Mouse (Mus musculus) gastrocnemius, postnatal 36 days (tissue): ENCODE measurements around the gene Olfr523. TPM values are rescaled to one million over a fixed set of nuclear protein-coding genes. Genes with fewer than 3 reads are reported as not detected.

Experiments
- DNase-seq, 2 experiments: peaks; one replicate each; pipeline ENCODE4 v3.0.0; 2022
- intact Hi-C: fragments of 180-260 bp; cut with DNase I; formaldehyde crosslinking; loops from one replicate; pipeline ENCODE4 v1.15.1; 2025
- total RNA-seq, 2 experiments: library from RNA; stranded (reverse); gene quantifications; 2 replicates each; pipeline ENCODE4 v1.2.3; 2021

Olfr523 gene
- total RNA-seq, 2 experiments from 2014 or later = not detected

DNA sequence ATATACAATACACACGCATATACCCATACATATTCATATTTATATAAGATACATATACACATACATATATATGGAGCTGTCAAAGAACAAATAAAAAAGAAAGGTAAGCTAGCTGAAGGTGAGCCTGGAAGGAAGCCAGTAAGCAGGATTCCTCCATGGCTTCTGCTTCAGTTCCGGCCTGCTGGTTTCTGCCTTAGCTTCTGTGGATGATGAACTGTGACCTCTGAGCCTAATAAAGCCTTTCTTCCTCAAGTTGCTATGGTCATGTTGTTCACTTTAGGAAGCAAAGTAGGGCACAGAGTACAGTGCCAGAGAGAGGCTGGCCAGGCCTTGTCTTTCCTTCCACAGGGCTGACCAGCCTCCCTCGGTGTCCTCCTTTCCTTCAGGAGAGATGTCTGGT lies 2.2 kb upstream of the Olfr523 start:
- DNase-seq = no peak
- intact Hi-C loops = no loop called here

DNA sequence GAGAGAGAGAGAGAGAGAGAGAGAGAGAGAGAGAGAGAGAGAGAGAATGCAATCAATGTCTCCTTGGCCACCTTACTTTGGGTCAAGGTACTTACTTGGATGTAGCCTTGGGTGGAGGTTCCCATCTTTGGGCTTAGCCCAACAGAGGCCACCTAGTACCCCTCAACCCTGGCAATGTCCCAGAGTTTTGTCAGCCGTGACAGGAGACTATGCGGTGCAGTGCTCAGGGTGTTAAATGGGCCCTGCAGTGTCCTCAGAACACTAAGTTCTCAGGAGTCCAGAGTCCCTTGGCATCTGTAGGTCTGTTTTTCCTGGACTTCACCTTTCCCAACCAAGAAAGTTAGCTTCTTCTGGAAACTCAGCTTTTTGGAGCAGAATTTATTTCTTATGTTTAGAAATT lies 6.2 kb downstream of the Olfr523 start:
- intact Hi-C loops = no loop called here
- DNase-seq = no peak

DNA sequence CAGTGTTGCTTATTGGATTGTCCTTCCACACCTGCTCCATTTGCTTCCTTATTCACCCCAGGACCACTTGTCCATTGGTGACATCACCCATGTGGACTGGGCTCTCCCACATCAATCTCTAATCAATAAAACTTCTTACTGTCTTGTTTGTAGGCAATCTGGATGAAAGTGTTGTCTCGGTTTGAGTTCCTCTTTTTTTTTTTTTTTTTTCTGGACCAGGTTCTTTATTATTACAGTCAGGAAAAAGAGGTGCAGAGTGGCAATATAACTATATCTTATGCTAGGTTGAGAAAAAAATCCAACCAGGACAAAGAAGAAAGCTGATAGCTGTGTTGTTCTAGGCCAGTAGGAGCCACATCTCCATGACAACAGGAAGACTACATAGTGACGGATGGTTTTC lies 7.7 kb downstream of the Olfr523 start:
- intact Hi-C loops = no loop called here
- DNase-seq = no peak

DNA sequence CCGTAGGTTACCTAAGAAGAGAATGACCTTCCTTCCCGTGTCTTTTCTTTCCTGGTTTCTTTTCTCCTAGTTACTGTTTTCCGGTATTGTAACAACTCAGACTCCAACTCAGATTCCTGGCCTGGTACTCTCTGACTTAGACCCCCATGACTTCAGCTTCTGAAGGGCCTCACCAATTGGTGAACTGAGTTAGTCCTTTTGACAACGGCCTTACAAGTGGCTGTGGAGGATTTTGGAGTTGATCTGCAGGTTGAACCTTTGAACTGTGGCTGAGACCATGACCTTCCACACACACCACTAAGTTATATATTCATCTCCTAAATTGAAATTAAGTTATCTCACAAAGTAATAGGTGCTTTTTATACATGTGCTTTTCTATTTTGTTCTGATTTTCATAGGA lies 11.2 kb downstream of the Olfr523 start:
- intact Hi-C loops = no loop called here

DNA sequence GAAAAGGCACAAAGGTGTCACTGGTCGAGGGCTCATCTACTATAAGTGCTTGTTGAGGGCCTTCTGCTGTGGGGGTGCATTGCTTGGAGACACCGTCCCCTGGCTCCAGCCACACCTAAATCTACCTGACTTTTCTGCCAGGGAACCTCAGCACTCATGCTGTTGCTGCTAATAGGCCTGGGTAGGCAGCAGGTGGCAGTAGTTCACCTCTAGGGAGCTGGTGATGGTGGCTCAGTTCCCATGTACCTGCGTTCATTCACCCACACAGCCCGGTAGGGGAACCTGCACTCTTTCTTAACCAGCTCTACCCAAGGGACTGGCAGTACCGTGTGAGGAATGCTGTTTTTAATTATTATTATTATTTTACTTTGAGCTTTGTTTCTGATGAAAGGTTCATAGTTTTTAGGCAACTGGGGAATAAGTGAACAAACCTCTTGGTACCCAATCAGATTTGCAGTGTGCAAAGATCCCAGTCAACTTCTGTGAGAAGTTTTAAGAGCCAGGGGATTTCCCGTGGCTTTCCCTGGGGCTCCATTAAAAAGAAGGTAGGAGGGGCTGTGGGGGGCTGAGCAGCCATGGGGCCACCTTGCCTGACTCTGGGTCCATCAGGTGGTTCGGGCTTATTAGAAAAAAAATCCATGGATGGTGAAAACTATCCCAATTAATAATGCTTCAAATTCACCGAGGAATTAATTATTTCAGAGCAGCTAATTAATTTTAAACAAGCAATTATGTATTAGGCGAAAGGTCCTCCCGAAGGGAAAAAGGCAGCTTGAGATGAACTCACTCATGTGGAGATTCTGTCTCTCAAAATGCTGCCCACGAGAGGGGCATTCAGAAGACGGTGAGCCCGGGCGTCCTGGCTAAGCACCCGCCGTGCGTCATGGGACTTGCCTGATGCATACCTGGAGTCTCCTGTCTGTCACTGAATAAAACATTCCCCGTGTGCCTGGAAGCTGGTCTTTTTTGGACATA lies 13.9 kb downstream of the Olfr523 start:
- intact Hi-C loops = no loop called here
- no peak for DNase-seq

More for the DNA sequence above, 11.2 kb downstream of the Olfr523 start:
- DNase-seq = no peak

DNA sequence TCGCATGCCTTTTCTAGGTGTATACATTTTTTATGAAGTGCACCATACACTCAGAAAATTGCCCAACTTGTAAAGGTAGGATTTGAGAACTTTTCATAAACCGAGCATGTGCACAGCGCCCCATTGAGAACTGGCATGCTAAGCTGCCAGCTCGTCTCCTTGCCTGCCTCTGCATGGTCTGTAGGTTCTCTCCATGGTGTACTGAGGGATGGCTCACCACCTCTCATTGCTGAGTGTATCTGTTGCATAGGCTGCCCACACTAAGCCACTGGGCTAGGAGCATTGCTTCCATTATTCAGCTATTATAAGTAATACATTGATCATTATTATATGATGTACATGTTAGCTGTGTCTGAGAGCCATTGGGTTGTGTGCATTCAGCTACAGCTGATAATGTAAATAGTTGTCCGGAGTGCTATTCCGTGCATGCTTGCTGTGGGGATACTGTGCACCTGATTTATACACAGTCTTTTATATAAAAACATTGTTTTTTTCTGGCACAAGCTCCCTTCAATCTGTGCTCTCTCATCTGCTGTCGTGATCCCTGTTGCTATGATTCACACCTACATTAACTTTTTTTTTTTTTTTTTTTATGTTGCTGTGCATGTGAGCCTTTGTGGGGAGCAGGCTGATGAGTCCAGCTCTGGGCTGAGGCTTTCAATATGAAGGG lies 14.8 kb downstream of the Olfr523 start:
- intact Hi-C loops = no loop called here

DNA sequence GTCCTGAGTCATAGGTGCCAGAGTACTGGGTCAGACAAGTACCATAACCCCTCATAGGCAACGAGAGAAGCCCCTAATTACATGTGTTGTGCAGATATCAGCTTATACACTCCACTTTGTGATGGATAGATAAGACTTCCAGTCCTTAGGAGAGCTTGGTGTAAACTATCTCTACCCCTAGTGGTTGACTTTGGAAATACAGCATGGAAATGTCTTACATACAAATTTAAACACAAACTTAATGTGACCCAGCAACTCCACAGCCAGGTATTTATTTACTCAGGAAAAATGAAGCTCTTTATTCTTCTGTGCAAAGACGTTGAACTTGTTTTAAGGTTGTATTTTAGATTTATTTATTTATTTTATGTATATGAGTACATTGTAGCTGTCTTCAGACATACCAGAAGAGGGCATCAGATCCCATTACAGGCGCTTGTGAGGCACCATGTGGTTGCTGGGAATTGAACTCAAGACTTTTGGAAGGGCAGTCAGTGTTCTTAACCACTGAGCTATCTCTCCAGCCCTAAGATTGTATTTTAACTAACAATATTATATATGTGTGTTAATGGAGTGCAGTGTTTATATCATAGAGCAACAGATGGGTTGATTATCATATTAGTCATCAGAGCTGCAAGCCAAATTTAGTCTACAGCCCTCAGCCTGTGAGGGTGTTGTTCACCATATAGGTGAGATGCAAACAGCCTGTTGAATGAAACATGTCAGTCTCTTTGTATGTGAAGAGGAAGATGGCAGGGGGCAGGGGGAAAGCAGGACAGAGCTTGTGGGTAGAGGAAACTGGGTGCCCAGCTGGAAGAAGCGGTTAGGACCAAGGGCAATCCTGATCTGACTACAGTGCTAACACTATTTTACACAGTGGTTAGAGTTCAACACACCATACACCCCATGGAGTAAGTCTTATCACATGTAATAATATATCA lies 15.6 kb downstream of the Olfr523 start:
- intact Hi-C loops = no loop called here
- no peak for DNase-seq

More for the DNA sequence above, 14.8 kb downstream of the Olfr523 start:
- no peak for DNase-seq

DNA sequence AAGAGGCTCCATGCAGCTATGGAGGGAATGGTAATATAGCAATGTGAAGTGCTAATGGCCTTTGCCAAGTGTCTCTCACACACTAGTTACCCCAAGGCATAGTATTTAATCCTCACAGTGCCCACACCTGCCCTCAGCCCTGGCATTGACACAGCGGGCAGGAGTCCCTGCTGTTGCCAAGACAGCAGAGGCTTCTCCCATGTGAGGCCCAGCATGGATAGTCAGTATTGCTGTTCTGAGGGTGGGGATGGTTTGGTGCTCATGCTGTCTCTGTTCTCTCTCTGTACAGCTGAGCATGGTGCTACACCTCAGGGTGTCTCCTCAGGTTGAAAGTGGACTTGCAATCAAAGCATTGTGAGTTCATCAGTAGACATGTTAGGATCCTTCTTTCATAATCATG lies 17.4 kb downstream of the Olfr523 start:
- no peak for DNase-seq
- intact Hi-C loops = no loop called here

DNA sequence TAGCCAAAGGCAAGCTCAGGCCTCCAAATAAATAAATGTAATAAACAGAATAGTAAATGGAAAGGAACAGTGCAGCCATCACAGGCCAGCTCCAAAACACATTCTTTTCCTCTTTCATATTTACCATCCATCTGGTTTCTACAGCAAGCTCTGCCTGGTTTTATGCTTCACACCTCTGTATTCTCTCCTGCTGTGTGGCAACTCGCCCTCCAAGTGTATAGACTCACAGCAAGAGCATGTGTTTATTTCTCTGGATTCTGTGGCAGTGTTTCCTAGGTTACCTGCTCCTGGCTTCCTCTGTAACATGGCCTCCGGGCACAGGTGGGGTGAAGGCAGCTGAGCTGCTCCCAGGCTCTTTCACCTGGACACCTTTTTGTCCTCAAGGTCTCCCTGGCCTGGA lies 19.4 kb downstream of the Olfr523 start:
- no peak for DNase-seq
- intact Hi-C loops = no loop called here

DNA sequence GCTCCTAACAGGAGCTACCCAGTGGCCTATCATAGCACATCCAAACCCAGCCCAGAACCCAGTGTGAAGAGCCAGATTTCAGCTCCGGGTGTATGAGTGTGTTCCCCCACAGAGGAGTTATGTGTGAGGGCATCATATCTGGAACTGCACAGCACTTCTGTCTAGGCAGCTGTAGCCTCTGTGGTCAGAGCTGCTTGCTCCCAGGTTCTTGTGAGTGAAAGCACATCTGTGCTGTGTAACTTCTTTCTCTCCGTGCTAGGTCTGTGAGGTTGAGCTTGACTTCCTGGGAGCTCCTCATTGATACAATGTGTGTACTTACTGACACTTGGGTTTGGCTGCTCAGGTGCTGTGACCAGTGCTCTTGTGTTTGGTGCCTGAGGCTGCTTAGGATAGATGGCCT lies 19.8 kb downstream of the Olfr523 start:
- no peak for DNase-seq
- intact Hi-C loops = no loop called here

DNA sequence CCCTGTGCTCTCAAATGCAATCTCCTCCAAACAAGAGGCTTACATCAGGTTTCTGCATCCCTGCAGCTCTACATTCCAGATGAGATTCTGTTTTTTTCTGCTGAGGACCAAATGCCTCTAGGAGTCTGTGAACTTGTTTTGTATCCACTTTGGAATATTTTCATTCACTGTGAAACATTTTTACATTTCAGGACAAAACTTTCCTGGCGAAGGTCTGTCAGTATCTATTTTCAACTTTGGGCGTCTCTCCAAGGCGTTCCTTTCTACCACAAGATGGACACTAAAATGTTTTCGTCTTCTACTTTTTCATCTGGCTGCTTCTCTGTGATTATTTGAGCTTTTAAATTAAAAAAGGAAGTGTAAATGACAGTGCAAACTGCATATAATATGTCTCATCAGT lies 21.0 kb downstream of the Olfr523 start:
- DNase-seq = no peak
- intact Hi-C loops = no loop called here

DNA sequence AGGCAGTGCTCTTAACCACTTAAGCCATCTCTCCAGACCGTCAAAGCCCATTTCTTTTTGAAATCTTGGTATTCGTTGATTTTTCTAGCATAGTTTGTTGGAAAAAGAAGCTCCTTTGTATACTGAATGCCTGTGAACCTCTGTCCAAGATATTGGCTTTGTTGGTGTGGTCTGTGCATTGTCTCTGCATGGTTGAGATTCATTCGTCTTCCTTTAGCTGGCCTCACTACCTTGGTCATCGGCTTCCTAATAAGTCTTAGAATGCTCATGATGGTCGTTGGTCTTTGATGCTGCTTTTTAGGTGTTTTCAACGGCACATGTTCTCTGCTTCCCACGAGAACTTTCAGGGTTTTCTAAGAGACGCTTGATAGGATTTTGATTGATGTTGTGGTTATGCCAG lies 23.0 kb downstream of the Olfr523 start:
- intact Hi-C loops = no loop called here
- DNase-seq = no peak

DNA sequence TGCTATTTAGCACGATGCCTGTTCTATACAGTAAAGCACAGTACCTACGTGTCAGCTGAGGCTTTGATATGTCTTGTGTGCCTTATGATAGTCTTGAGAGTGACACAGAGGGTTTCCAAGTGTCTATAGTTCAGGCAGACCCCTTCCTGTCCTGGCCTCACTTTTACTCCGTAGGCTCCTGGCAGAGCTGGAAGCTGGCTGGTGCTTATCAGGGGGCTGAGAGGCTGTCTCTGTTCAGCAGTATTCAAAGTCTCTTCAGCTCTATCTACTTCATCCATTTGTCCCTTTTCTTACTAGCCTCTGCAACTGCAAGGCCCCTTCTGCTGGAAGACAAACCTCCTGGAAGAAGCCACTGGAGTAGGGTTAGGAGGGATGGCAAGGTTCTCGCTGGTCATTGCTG lies 28.1 kb downstream of the Olfr523 start:
- intact Hi-C loops = no loop called here
- no peak for DNase-seq

DNA sequence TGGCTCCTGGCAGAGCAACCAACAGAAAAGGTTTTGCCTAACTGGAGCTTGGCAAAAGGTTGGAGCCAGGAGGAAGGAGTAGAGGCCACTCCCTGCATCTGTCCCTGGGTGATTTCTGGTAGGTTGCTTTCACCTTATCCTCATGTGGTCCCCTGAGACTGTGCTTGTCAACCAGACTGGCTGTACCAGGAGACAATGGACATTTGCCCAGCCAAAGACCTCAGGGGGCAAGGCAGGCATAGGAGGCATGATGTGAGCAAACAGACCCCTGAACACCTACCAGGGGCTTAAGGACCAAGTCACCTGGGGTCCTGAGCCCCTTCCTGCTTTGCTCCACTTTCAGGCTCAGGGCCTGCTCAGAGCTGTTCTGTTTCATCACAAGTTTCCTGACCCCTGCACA lies 32.8 kb downstream of the Olfr523 start, which contains the start of gene Olfr524:
Gene Olfr524 (minus strand): TSS at position 101 of the 400 bp plus-strand sequence.
- no peak for DNase-seq
- intact Hi-C loops = no loop called here

DNA sequence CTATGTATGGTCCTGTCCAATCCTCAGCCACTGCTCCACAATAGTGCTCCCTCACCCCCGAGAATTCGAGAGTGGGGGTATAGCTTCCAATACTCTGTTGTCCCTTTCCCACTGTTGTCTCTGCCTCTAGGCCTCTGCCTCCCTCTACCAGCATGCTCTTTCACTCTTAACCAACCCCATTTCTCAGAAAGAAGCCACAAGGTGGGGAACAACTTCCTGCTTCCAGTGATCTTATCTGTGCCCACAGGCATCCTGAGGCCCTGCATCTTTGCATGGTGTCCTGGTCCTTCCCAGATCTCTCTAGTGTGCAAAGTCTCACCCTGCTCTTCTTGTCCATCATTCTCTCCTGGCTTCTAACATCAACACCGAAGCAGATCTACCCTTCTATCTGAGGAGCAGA lies 33.9 kb downstream of the Olfr523 start:
- no peak for DNase-seq
- intact Hi-C loops = no loop called here

DNA sequence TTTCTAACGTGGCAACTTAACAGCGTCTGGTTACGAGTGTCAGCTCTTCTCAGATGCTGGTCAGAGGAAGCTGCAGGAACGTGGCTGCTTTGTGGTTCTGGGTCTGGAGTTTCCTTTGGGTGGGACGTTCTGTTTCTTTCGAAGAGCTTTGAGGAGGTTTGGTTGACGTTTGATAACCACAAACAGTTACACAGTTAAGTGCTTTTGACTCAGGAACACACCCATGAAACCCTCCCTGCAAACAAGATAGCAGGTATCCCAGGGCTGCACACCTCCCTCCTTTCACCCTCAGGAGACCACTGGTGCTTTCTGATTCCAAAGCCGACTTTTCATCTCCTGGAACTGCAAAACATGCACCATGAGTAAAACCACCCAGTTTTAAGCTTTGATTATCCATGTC lies 35.1 kb downstream of the Olfr523 start:
- intact Hi-C loops = no loop called here
- no peak for DNase-seq

DNA sequence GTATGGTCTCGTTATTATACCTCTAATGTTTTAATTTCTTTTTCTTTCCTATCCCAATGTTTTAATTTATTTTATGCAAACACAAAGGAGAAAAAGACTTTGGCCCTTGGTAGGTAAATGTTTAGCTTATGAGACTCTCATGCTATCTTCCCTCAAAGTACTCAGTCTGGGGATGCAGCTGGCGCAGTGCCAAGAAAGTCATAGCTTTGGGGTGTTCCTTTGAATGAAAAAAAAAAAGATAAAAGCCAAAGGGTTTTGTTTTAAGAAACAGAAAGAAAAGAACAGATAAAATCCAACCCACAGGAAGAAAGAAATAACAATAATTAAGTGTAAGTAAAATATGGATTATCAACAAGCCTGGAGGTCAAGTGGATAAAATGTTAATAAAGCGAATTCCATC lies 35.7 kb downstream of the Olfr523 start:
- intact Hi-C loops = no loop called here
- DNase-seq = no peak

DNA sequence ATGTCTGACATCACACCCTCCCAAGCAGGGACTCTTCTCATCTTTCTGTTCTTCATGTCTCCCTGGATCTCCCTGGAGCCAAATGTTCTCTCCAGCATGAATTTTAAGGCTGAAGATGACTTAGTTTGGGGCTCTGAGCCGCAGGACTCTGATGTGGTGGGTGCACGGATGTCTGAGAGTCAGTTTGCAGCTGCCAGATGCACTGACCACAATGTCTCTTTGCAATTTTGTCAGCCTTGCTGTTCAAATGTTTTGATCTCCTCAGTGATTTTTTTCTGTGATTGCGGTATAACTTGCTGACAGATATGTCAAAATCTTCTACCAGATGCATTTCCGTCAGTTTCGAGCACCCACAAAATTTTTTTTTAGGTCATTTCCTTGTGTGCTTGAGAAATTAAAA lies 40.8 kb downstream of the Olfr523 start:
- intact Hi-C loops = no loop called here
- no peak for DNase-seq

DNA sequence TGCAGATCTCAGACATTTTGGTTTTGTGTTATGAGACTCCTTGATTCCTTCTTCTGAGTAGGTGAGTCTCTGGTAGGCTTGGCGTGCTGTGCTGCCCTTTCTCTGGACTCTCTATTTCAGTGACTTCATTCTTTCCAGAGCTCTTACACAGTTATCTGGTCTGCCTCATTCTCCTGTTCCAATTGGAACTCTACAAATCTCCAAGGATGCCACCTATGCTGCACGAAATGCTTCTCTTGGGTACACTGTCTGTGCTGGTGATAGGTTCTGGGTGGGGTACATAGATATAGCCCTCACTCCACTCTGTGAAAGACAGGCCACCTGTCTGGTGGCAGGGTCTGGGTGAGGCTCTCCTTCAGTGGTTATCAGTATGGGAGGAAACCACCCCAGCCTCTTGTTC lies 45.0 kb downstream of the Olfr523 start, which contains the start of gene Cd163l1:
Gene Cd163l1 (plus strand): TSS at position 301 of the 400 bp plus-strand sequence.
- no peak for DNase-seq
- intact Hi-C loops = no loop called here

DNA sequence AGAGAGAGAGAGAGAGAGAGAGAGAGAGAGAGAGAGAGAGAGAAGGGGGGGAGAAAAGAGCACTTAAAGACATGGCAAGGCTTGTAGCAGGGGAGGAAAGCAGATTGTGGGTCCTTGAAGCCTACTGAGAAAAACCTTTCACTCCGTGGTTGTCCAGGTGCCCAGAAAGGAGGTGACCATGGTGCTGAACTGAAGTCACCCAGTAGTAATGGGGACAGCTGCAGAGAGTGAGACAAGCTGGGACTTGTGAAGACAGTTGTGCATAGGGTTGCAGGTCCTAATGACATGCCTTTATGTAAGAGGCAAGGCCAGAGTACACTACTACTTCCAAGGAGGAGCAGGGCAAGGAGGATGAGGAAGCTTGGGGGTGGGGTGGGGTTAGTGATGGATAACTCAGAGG lies 46.3 kb downstream of the Olfr523 start:
- intact Hi-C loops = no loop called here
- DNase-seq = no peak

DNA sequence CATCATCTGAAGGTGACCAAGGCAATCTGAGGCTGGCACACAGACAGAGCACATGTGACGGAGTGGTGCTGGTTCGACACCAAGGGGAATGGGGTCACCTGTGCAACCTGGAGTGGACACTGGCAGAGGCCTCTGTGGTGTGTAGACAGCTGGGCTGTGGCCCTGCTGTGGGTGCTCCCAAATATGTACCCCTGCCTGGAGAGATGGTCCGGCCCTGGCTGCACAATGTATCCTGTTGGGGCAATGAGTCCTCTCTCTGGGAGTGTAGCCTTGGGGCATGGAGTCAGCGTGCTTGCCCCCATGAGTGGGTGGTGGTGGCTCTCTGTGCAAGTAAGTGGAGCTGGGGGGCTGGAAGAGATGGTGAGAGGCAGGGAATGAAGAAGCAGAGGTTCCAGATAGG lies 47.4 kb downstream of the Olfr523 start:
- no peak for DNase-seq
- intact Hi-C loops = no loop called here
